Mouse (Mus musculus): Measurements from ENCODE around the gene Kcnj11. TPM values are rescaled to one million over a fixed set of nuclear protein-coding genes. Genes with fewer than 3 reads are reported as not detected.

Gene Kcnj11
- polyA plus RNA-seq, 1 experiment from 2014 or later: 2.6 TPM

- Histone ChIP-seq H3K4me2 (0 out of 2 replicates have a peak overlapping the region, but pooled peaks have one; percentile 7), H3K9me3 (replicated peaks) (no peaks in the 10 kb centered on the region), H3K36me3 (ENCODE audit: poor library complexity, severe bottlenecking) (no peaks in the 10 kb centered on the region; the same call in 1 of the 2 replicates), H3K4me3 (no peak overlapping the region), H3K4me1 (peaks cover 36% of the 10 kb centered on the region), H3K27ac (peak overlapping the region; percentile 85), H3K27me3 (no peaks in the 10 kb centered on the region), H3K9ac (no peak overlapping the region)
- 66% methylated on average over 8 of the region's 8 CpGs for WGBS
- peak; percentile 72 for ATAC-seq
Observed at GRCm38 (mm10) chr7:46103075-46103591, 2.6 kb upstream of the Kcnj11 start.

- no peaks in the 10 kb centered on the region for H3K36me3 ChIP-seq (ENCODE audit: poor library complexity, severe bottlenecking)
- peaks cover 44% of the 10 kb centered on the region for H3K4me1 ChIP-seq
- peak overlapping the region; percentile 77 for H3K4me2 ChIP-seq
- ATAC-seq: no peak
- no peak overlapping the region for H3K27ac ChIP-seq
- H3K4me3 ChIP-seq: peak overlapping the region; percentile 58
- peaks cover 12% of the 10 kb centered on the region for H3K27me3 ChIP-seq
- H3K9ac ChIP-seq: 0 out of 2 replicates have a peak overlapping the region, but pooled peaks have one; percentile 79
- WGBS: 88% methylated on average over 13 of the region's 13 CpGs
- no peaks in the 10 kb centered on the region for H3K9me3 ChIP-seq (replicated peaks)
Observed at GRCm38 (mm10) chr7:46099682-46100081, 882 bp downstream of the Kcnj11 start.

- Histone ChIP-seq H3K27ac (no peak overlapping the region), H3K4me1 (peaks cover 36% of the 10 kb centered on the region), H3K4me2 (no peak overlapping the region), H3K9ac (no peak overlapping the region), H3K36me3 (ENCODE audit: poor library complexity, severe bottlenecking) (no peaks in the 10 kb centered on the region), H3K4me3 (no peak overlapping the region), H3K27me3 (peaks cover 15% of the 10 kb centered on the region), H3K9me3 (replicated peaks) (no peaks in the 10 kb centered on the region)
- WGBS: 93% methylated on average over 19 of the region's 19 CpGs
- no peak for ATAC-seq
Observed at GRCm38 (mm10) chr7:46098919-46099286, 1.7 kb downstream of the Kcnj11 start.

GRCm38 (mm10) chr7:46098221-46098918, 2.2 kb downstream of the Kcnj11 start:
- H3K4me3 ChIP-seq: no peak overlapping the region
- no peaks in the 10 kb centered on the region for H3K36me3 ChIP-seq (ENCODE audit: poor library complexity, severe bottlenecking)
- no peak for ATAC-seq
- no peaks in the 10 kb centered on the region for H3K9me3 ChIP-seq (replicated peaks)
- no peak overlapping the region for H3K27ac ChIP-seq
- H3K9ac ChIP-seq: 0 out of 2 replicates have a peak overlapping the region, but pooled peaks have one; percentile 16
- H3K4me2 ChIP-seq: peak overlapping the region; percentile 29
- H3K4me1 ChIP-seq: peaks cover 31% of the 10 kb centered on the region
- peaks cover 15% of the 10 kb centered on the region for H3K27me3 ChIP-seq
- 85% methylated on average over 19 of the region's 19 CpGs for WGBS

GRCm38 (mm10) chr7:46097319-46097783, 3.2 kb downstream of the Kcnj11 start:
- Histone ChIP-seq H3K4me1 (peaks cover 21% of the 10 kb centered on the region), H3K4me2 (peak overlapping the region; percentile 29), H3K36me3 (ENCODE audit: poor library complexity, severe bottlenecking) (no peaks in the 10 kb centered on the region), H3K27me3 (peaks cover 15% of the 10 kb centered on the region), H3K9me3 (replicated peaks) (no peaks in the 10 kb centered on the region), H3K4me3 (no peak overlapping the region), H3K27ac (no peak overlapping the region), H3K9ac (no peak overlapping the region)
- WGBS: 63% methylated on average over 4 of the region's 4 CpGs
- ATAC-seq: no peak

GRCm38 (mm10) chr7:46096136-46096535, 4.4 kb downstream of the Kcnj11 start:
- Histone ChIP-seq H3K9me3 (replicated peaks) (no peaks in the 10 kb centered on the region), H3K36me3 (ENCODE audit: poor library complexity, severe bottlenecking) (no peaks in the 10 kb centered on the region), H3K4me1 (peaks cover 17% of the 10 kb centered on the region; the same call in 1 of the 2 replicates), H3K9ac (no peak overlapping the region), H3K27me3 (peaks cover 15% of the 10 kb centered on the region), H3K4me3 (no peak overlapping the region), H3K4me2 (0 out of 2 replicates have a peak overlapping the region, but pooled peaks have one; percentile 29), H3K27ac (no peak overlapping the region)
- ATAC-seq: peak; percentile 40; the same call in 1 of the 2 replicates
- 2% methylated on average over 4 of the region's 4 CpGs for WGBS

- H3K27ac ChIP-seq: no peak overlapping the region
- H3K4me2 ChIP-seq: no peak overlapping the region
- no peak overlapping the region for H3K9ac ChIP-seq
- 20% methylated on average over 8 of the region's 8 CpGs for WGBS
- H3K4me3 ChIP-seq: no peak overlapping the region
- H3K36me3 ChIP-seq (ENCODE audit: poor library complexity, severe bottlenecking): no peaks in the 10 kb centered on the region
- no peak for ATAC-seq
- H3K9me3 ChIP-seq (replicated peaks): no peaks in the 10 kb centered on the region
- peaks cover 15% of the 10 kb centered on the region for H3K27me3 ChIP-seq
- H3K4me1 ChIP-seq: peaks cover 8% of the 10 kb centered on the region; the same call in 1 of the 2 replicates
Observed at GRCm38 (mm10) chr7:46092803-46093202, 7.8 kb downstream of the Kcnj11 start.

GRCm38 (mm10) chr7:46088241-46088640, 12.3 kb downstream of the Kcnj11 start:
- H3K4me2 ChIP-seq: no peak overlapping the region
- no peaks in the 10 kb centered on the region for H3K27me3 ChIP-seq
- no peaks in the 10 kb centered on the region for H3K9me3 ChIP-seq (replicated peaks)
- no peak overlapping the region for H3K4me3 ChIP-seq
- no peak overlapping the region for H3K27ac ChIP-seq
- no peak overlapping the region for H3K9ac ChIP-seq
- WGBS: 94% methylated on average over 6 of the region's 6 CpGs
- no peaks in the 10 kb centered on the region for H3K4me1 ChIP-seq
- ATAC-seq: no peak
- peaks cover 19% of the 10 kb centered on the region for H3K36me3 ChIP-seq (ENCODE audit: poor library complexity, severe bottlenecking)

- no peak for ATAC-seq
- 91% methylated on average over 6 of the region's 6 CpGs for WGBS
- H3K9me3 ChIP-seq (replicated peaks): no peaks in the 10 kb centered on the region
- H3K27ac ChIP-seq: no peak overlapping the region
- H3K4me3 ChIP-seq: no peak overlapping the region
- peaks cover 38% of the 10 kb centered on the region for H3K36me3 ChIP-seq (ENCODE audit: poor library complexity, severe bottlenecking)
- no peaks in the 10 kb centered on the region for H3K4me1 ChIP-seq
- no peak overlapping the region for H3K9ac ChIP-seq
- H3K27me3 ChIP-seq: no peaks in the 10 kb centered on the region
- no peak overlapping the region for H3K4me2 ChIP-seq
Observed at GRCm38 (mm10) chr7:46086378-46086777, 14.2 kb downstream of the Kcnj11 start.

- no peak overlapping the region for H3K4me2 ChIP-seq
- peaks cover 52% of the 10 kb centered on the region for H3K36me3 ChIP-seq (ENCODE audit: poor library complexity, severe bottlenecking)
- H3K27ac ChIP-seq: no peak overlapping the region
- no peaks in the 10 kb centered on the region for H3K27me3 ChIP-seq
- no peaks in the 10 kb centered on the region for H3K9me3 ChIP-seq (replicated peaks)
- WGBS: 76% methylated on average over 16 of the region's 16 CpGs
- ATAC-seq: no peak
- H3K4me3 ChIP-seq: no peak overlapping the region
- no peaks in the 10 kb centered on the region for H3K4me1 ChIP-seq
- H3K9ac ChIP-seq: no peak overlapping the region
Observed at GRCm38 (mm10) chr7:46084839-46085513, 15.6 kb downstream of the Kcnj11 start.

- H3K9ac ChIP-seq: no peak overlapping the region
- ATAC-seq: no peak
- no peaks in the 10 kb centered on the region for H3K27me3 ChIP-seq
- H3K4me2 ChIP-seq: no peak overlapping the region
- H3K4me3 ChIP-seq: no peak overlapping the region
- H3K4me1 ChIP-seq: no peaks in the 10 kb centered on the region
- WGBS: 91% methylated on average over 10 of the region's 10 CpGs
- H3K36me3 ChIP-seq (ENCODE audit: poor library complexity, severe bottlenecking): peaks cover 61% of the 10 kb centered on the region
- no peak overlapping the region for H3K27ac ChIP-seq
- H3K9me3 ChIP-seq (replicated peaks): no peaks in the 10 kb centered on the region
Observed at GRCm38 (mm10) chr7:46084024-46084423, 16.5 kb downstream of the Kcnj11 start.

GRCm38 (mm10) chr7:46077675-46078074, 22.9 kb downstream of the Kcnj11 start:
- ATAC-seq: peak; percentile 78
- peaks cover 96% of the 10 kb centered on the region for H3K36me3 ChIP-seq (ENCODE audit: poor library complexity, severe bottlenecking)
- H3K4me3 ChIP-seq: no peak overlapping the region
- no peaks in the 10 kb centered on the region for H3K9me3 ChIP-seq (replicated peaks)
- H3K27ac ChIP-seq: no peak overlapping the region
- WGBS: 67% methylated on average over 12 of the region's 12 CpGs
- H3K9ac ChIP-seq: no peak overlapping the region
- H3K4me1 ChIP-seq: peaks cover 9% of the 10 kb centered on the region; the same call in 1 of the 2 replicates
- H3K27me3 ChIP-seq: no peaks in the 10 kb centered on the region
- H3K4me2 ChIP-seq: no peak overlapping the region

All from forebrain, embryonic 13.5 days (tissue).